Mouse (Mus musculus): ENCODE data around the gene Sds. TPM values are rescaled to one million over a fixed set of nuclear protein-coding genes. Genes with fewer than 3 reads are reported as not detected.
A peak's percentile ranks its signal among the peaks of the same experiment; 100 is the strongest.
"Not testable (repeated sequence)": the region's sequence is repeated elsewhere in the genome, so short reads cannot be mapped to it uniquely, and the experiment has no call there.

Gene Sds
- polyA plus RNA-seq, 1 experiment from 2014 or later: not detected

- no peaks in the 10 kb centered on the region for H3K9me3 ChIP-seq (replicated peaks)
- no peaks in the 10 kb centered on the region for H3K27me3 ChIP-seq (replicated peaks)
- no peak overlapping the region for H3K4me3 ChIP-seq (replicated peaks)
- H3K9ac ChIP-seq (replicated peaks): no peak overlapping the region
- ATAC-seq (ENCODE audit: low FRiP score): no peak
- WGBS: 61% methylated on average over 11 of the region's 11 CpGs
- H3K4me2 ChIP-seq: no peak overlapping the region
- H3K27ac ChIP-seq (replicated peaks): no peak overlapping the region
- peaks cover 26% of the 10 kb centered on the region for H3K36me3 ChIP-seq
- 0 out of 2 replicates have a peak, but pooled peaks cover 3% of the 10 kb centered on the region for H3K4me1 ChIP-seq
These were observed 16.1 kb downstream of the Sds start for GRCm38 (mm10) chr5:120492437-120492836.

DNA sequence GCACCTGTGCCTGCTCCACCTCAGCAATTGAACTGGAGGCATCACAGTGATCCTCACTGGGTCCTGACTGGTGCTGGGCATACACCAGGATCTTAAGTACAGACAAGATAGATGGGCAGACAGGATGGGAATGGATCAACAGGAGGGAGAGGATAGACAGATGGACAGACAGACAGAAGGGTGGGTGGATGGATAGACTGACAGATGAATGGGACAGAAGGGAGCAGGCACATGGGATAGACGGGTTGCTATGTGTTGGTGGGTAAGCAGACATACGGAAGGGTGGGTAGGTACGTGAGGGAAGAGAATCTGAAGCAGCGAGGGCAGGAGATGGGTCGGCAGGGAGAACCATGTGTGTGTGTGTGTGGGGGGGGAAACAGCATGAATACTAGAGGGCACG lies 17.1 kb downstream of the Sds start:
- no peak overlapping the region for H3K4me2 ChIP-seq
- no peak for ATAC-seq (ENCODE audit: low FRiP score)
- 92% methylated on average over 6 of the region's 6 CpGs for WGBS
- no peak overlapping the region for H3K4me3 ChIP-seq (replicated peaks)
- no peaks in the 10 kb centered on the region for H3K27me3 ChIP-seq (replicated peaks)
- H3K4me1 ChIP-seq: 0 out of 2 replicates have a peak, but pooled peaks cover 3% of the 10 kb centered on the region
- H3K27ac ChIP-seq (replicated peaks): peak overlapping the region; percentile 35; the same call in 1 of the 2 replicates
- H3K9ac ChIP-seq (replicated peaks): no peak overlapping the region; the same call in 1 of the 2 replicates
- H3K9me3 ChIP-seq (replicated peaks): no peaks in the 10 kb centered on the region
- H3K36me3 ChIP-seq: peaks cover 26% of the 10 kb centered on the region

DNA sequence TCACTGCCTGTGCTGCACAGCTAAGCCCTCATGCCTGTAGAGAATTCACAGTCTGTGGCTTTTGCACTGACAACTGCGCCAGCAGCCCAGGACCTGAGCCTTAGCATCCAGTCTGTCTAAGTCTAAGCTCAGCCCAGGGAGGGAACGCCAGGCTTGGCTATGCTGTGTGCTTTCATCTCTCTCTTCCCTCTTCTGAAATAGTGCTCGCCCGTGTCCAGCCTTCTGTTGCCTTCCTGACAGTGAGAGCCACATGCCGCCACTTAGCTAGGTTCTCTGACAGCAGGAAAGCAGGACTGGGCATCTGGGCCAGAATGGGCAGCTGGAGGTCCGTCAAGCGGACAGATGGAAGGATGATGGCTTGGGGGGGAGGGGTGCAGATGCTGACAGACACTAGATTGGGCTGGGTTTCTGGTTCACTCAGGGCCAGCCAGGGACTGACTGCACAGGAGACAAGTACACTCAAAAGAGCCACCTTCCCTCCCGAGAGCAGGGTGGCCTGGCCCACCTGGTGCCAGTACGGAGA lies 17.6 kb downstream of the Sds start:
- Histone ChIP-seq H3K4me3 (replicated peaks) (no peak overlapping the region), H3K4me2 (no peak overlapping the region), H3K9me3 (replicated peaks) (no peaks in the 10 kb centered on the region), H3K9ac (replicated peaks) (no peak overlapping the region), H3K27ac (replicated peaks) (peak overlapping the region; percentile 35; the same call in 1 of the 2 replicates), H3K36me3 (peaks cover 28% of the 10 kb centered on the region), H3K27me3 (replicated peaks) (no peaks in the 10 kb centered on the region), H3K4me1 (0 out of 2 replicates have a peak, but pooled peaks cover 3% of the 10 kb centered on the region)
- 75% methylated on average over 9 of the region's 9 CpGs for WGBS
- ATAC-seq (ENCODE audit: low FRiP score): no peak

DNA sequence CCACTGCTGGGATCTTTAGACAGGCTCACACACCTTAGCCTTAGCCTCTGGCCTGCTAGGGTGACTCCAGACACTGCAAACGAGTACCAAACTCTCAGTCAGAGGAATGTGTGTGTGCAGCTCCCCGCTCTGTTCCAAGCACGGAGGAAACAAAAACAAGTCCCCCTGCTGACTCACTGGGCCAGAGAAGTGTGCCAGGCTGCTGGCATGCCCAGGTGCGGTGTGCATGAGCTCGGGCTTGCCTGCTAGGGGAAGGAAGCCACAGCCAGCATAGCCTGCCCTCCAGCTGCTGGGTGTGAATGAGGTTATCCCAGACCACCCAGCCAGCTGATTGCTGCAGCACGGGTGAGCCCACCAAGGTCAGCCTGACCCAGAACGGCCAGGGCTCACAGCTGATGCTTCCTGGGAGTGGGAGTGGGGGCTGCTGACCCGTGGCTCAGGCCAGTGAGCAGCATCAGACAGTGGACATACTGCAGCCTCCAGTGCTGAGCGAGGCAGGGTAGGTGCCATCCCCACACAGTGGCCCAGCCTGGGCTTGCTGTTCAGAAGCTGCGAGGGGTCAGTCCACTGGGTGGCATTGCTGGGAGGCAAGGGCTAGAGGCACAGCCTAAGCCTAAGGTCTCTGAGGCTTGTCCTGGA lies 18.9 kb downstream of the Sds start:
- Histone ChIP-seq H3K4me1 (0 out of 2 replicates have a peak, but pooled peaks cover 3% of the 10 kb centered on the region), H3K9me3 (replicated peaks) (no peaks in the 10 kb centered on the region), H3K27me3 (replicated peaks) (no peaks in the 10 kb centered on the region), H3K4me3 (replicated peaks) (no peak overlapping the region), H3K27ac (replicated peaks) (no peak overlapping the region), H3K9ac (replicated peaks) (no peak overlapping the region), H3K36me3 (peaks cover 28% of the 10 kb centered on the region), H3K4me2 (no peak overlapping the region)
- no peak for ATAC-seq (ENCODE audit: low FRiP score)
- 81% methylated on average over 10 of the region's 10 CpGs for WGBS

DNA sequence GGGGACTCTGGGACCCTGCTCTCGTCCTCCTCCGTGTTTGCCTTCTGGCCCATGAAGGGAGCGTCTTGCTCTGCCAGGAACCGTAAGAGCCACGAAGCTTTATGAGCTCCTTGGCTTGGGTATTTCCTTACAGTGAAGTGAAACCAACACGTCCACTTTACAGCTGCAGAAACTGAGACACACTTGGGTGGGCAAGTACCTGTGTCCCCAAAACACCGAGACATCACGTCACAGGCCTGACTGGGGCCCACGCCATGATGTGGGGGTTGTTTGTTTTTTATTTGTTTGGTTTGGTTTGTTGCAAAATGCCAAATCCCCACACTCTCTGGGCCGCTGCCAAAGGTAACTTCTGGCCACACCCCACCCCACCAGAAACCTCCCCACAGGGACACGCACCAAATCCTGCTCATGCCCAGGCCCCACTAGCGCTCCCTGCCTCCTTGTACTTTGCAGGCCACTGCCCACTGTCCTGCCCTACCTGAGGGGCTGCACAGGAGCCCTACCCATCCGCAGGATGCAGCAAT lies 19.4 kb downstream of the Sds start:
- H3K4me1 ChIP-seq: no peaks in the 10 kb centered on the region
- no peak overlapping the region for H3K4me2 ChIP-seq
- WGBS: 92% methylated on average over 13 of the region's 13 CpGs
- H3K9me3 ChIP-seq (replicated peaks): no peaks in the 10 kb centered on the region
- H3K9ac ChIP-seq (replicated peaks): no peak overlapping the region
- H3K27ac ChIP-seq (replicated peaks): no peak overlapping the region
- ATAC-seq (ENCODE audit: low FRiP score): no peak
- no peak overlapping the region for H3K4me3 ChIP-seq (replicated peaks)
- H3K36me3 ChIP-seq: peaks cover 26% of the 10 kb centered on the region
- no peaks in the 10 kb centered on the region for H3K27me3 ChIP-seq (replicated peaks)

DNA sequence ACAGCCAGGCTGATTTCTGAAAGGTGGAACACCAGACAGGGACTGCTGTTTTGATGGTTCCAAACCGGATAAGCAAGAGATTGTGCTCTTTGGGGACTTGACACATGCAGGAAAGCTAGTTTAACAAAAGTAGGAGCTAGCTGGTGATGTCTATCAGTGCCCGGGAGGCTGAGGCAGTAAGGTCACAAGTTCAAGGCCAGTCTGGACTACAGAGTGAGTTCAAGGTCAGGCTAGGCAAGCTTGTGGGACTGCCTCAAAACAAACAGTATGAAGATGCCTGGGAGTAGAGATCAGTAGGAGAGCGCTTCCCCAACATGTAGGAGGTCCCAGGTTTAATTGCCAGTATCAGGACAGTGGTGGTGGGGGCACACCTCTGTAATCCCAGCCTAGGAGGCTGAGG lies 20.7 kb downstream of the Sds start:
- WGBS: 94% methylated on average over 3 of the region's 3 CpGs

GRCm38 (mm10) chr5:120499202-120499601 lies 22.9 kb downstream of the Sds start:
- H3K4me3 ChIP-seq (replicated peaks): no peak overlapping the region
- no peak overlapping the region for H3K4me2 ChIP-seq
- H3K9ac ChIP-seq (replicated peaks): no peak overlapping the region
- H3K27ac ChIP-seq (replicated peaks): no peak overlapping the region
- no peak for ATAC-seq (ENCODE audit: low FRiP score)
- H3K27me3 ChIP-seq (replicated peaks): no peaks in the 10 kb centered on the region
- 79% methylated on average over 4 of the region's 4 CpGs for WGBS
- H3K36me3 ChIP-seq: peaks cover 7% of the 10 kb centered on the region; the same call in 1 of the 2 replicates
- H3K9me3 ChIP-seq (replicated peaks): no peaks in the 10 kb centered on the region
- H3K4me1 ChIP-seq: peaks cover 18% of the 10 kb centered on the region

More for the DNA sequence above, 20.7 kb downstream of the Sds start:
- no peak for ATAC-seq (ENCODE audit: low FRiP score)
- no peaks in the 10 kb centered on the region for H3K9me3 ChIP-seq (replicated peaks)
- peaks cover 8% of the 10 kb centered on the region for H3K4me1 ChIP-seq
- H3K36me3 ChIP-seq: peaks cover 22% of the 10 kb centered on the region
- no peak overlapping the region for H3K4me3 ChIP-seq (replicated peaks)
- no peaks in the 10 kb centered on the region for H3K27me3 ChIP-seq (replicated peaks)
- no peak overlapping the region for H3K9ac ChIP-seq (replicated peaks)
- H3K4me2 ChIP-seq: no peak overlapping the region
- no peak overlapping the region for H3K27ac ChIP-seq (replicated peaks)

DNA sequence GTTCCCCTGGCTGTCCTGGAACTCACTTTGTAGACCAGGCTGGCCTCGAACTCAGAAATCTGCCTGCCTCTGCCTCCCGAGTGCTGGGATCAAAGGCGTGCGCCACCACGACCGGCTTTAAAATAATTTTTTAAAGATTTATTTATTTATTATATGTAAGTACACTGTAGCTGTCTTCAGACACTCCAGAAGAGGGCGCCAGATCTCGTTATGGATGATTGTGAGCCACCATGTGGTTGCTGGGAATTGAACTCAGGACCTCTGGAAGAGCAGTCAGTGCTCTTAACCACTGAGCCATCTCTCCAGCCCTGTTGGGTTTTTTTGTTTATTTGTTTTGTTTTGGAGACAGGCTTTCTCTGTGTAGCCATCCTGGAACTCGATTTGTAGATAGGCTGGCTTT lies 24.3 kb downstream of the Sds start:
- ATAC-seq (ENCODE audit: low FRiP score); H3K9me3 ChIP-seq (replicated peaks); H3K27me3 ChIP-seq (replicated peaks); H3K36me3 ChIP-seq; H3K4me2 ChIP-seq; H3K4me3 ChIP-seq (replicated peaks); H3K9ac ChIP-seq (replicated peaks); H3K27ac ChIP-seq (replicated peaks): not testable (repeated sequence)
- H3K4me1 ChIP-seq: peaks cover 24% of the 10 kb centered on the region
- WGBS: 89% methylated on average over 9 of the region's 9 CpGs

DNA sequence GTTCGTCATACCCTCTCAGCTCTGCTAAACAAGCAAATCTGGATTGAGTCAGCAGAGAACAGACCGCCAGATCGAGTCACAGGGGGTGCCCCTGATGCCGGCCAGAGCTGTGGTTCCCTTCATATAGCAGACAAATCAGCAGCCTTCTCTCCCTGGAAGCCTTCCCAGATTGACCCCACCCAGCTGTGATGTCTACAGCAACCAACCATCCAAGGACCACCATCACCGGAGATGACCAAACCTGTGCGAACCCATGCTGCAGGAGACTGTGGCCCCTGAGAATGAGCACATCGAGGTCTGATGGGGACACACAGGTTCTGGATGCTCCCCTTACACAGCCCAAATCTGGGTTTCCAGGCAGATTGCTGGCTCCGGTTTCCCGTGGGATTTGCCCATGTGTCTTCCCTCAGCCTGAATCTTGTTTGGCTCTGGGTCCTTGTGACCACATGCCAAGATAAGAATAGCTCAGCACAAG lies 25.9 kb downstream of the Sds start:
- no peak for ATAC-seq (ENCODE audit: low FRiP score)
- Histone ChIP-seq H3K27me3 (replicated peaks) (no peaks in the 10 kb centered on the region), H3K36me3 (peaks cover 7% of the 10 kb centered on the region; the same call in 1 of the 2 replicates), H3K9ac (replicated peaks) (peak overlapping the region; percentile 78), H3K9me3 (replicated peaks) (no peaks in the 10 kb centered on the region), H3K4me3 (replicated peaks) (peak overlapping the region; percentile 68), H3K4me2 (peak overlapping the region; percentile 83), H3K27ac (replicated peaks) (no peak overlapping the region), H3K4me1 (peaks cover 29% of the 10 kb centered on the region)
- 72% methylated on average over 9 of the region's 9 CpGs for WGBS

- no peak for ATAC-seq (ENCODE audit: low FRiP score)
- Histone ChIP-seq H3K9me3 (replicated peaks) (no peaks in the 10 kb centered on the region), H3K36me3 (peaks cover 7% of the 10 kb centered on the region; the same call in 1 of the 2 replicates), H3K27ac (replicated peaks) (peak overlapping the region; percentile 10; the same call in 1 of the 2 replicates), H3K9ac (replicated peaks) (peak overlapping the region; percentile 78), H3K27me3 (replicated peaks) (no peaks in the 10 kb centered on the region), H3K4me2 (peak overlapping the region; percentile 83), H3K4me1 (peaks cover 32% of the 10 kb centered on the region), H3K4me3 (replicated peaks) (peak overlapping the region; percentile 68)
- WGBS: 6% methylated on average over 12 of the region's 12 CpGs
These were observed 26.4 kb downstream of the Sds start for GRCm38 (mm10) chr5:120502675-120503143.

- ATAC-seq (ENCODE audit: low FRiP score): peak; percentile 79
- Histone ChIP-seq H3K4me1 (peaks cover 32% of the 10 kb centered on the region), H3K9ac (replicated peaks) (peak within 1 kb of the TSS; percentile 78), H3K27ac (replicated peaks) (peak within 1 kb of the TSS; percentile 10; the same call in 1 of the 2 replicates), H3K4me3 (replicated peaks) (peak within 1 kb of the TSS; percentile 68), H3K36me3 (peaks cover 4% of the 10 kb centered on the region; the same call in 1 of the 2 replicates), H3K9me3 (replicated peaks) (no peaks in the 10 kb centered on the region), H3K27me3 (replicated peaks) (no peaks in the 10 kb centered on the region), H3K4me2 (peak within 1 kb of the TSS; percentile 83)
- WGBS: 0% methylated on average over 51 of the region's 55 CpGs
These were observed 26.9 kb downstream of the Sds start, which contains the start of gene Plbd2 for GRCm38 (mm10) chr5:120503144-120503795. TSS of gene Plbd2 (minus strand) at chr5:120503625.
